Mouse (Mus musculus) ES-E14 (cell line): Measurements from ENCODE around the gene Pou5f1. TPM values are rescaled to one million over a fixed set of nuclear protein-coding genes. Genes with fewer than 3 reads are reported as not detected.

Source experiments
- DNase-seq: peaks from one replicate; pipeline ENCODE4 v3.0.0-alpha.2; 2013; ENCODE audit warnings: low read depth, low spot score
- H3K27ac ChIP-seq: 2 replicates; pipeline ENCODE4 v1.5.1; 2012; ENCODE audit warnings: low read depth, mild to moderate bottlenecking, low read length, moderate library complexity, mixed read lengths; ENCODE audit not compliant: poor library complexity, insufficient read depth, severe bottlenecking
- H3K36me3 ChIP-seq: 2 replicates; pipeline ENCODE4 v1.6.1; 2012; ENCODE audit warnings: mild to moderate bottlenecking, low read length, moderate library complexity, mixed read lengths; ENCODE audit not compliant: control insufficient read depth, poor library complexity, insufficient read depth, severe bottlenecking
- H3K4me1 ChIP-seq, 2 experiments: fragments of 150-350 bp in 1 of 2; sonication (generic) in 1 of 2; 2 replicates each; pipeline ENCODE4 v1.6.1; 2012; ENCODE audit warnings: low read length in 2 of 2, mild to moderate bottlenecking in 1 of 2, mixed read lengths in 1 of 2; ENCODE audit not compliant: control insufficient read depth in 2 of 2, insufficient read depth in 2 of 2, poor library complexity in 1 of 2
- H3K4me3 ChIP-seq, 2 experiments: fragments of 150-350 bp in 1 of 2; sonication (generic) in 1 of 2; 2 replicates each; pipeline ENCODE4 v1.5.1; 2012; ENCODE audit warnings: low read length in 2 of 2, low read depth in 1 of 2, mild to moderate bottlenecking in 1 of 2, mixed read lengths in 1 of 2; ENCODE audit not compliant: insufficient read depth in 1 of 2, poor library complexity in 1 of 2, severe bottlenecking in 1 of 2
- H3K9ac ChIP-seq: 2 replicates; pipeline ENCODE4 v1.6.1; 2012; ENCODE audit warnings: low read depth, mild to moderate bottlenecking, low read length, mixed read lengths; ENCODE audit not compliant: poor library complexity, insufficient read depth, severe bottlenecking
- H3K9me3 ChIP-seq: fragments of 150-350 bp; sonication (generic); 2 replicates; pipeline ENCODE4 v1.6.1; 2012; ENCODE audit warnings: low read depth, mild to moderate bottlenecking, low read length; ENCODE audit not compliant: control insufficient read depth, insufficient read depth
- CHD2 ChIP-seq: IDR thresholded peaks from 2 replicates; pipeline ENCODE4 v1.6.1; 2014; ENCODE audit warnings: mild to moderate bottlenecking, low read depth, low read length, inconsistent platforms
- HCFC1 ChIP-seq: IDR thresholded peaks from 2 replicates; pipeline ENCODE4 v1.6.1; 2012; ENCODE audit warnings: low read length, inconsistent platforms, borderline replicate concordance; ENCODE audit not compliant: insufficient read depth
- MAFK ChIP-seq: IDR thresholded peaks from 2 replicates; pipeline ENCODE4 v1.6.1; 2014; ENCODE audit warnings: mild to moderate bottlenecking, low read depth, low read length, inconsistent platforms; ENCODE audit not compliant: insufficient read depth
- ZC3H11A ChIP-seq: IDR thresholded peaks from 2 replicates; pipeline ENCODE4 v1.6.1; 2012; ENCODE audit warnings: low read depth, mild to moderate bottlenecking, inconsistent platforms, low read length, borderline replicate concordance
- ZNF384 ChIP-seq: IDR thresholded peaks from 2 replicates; pipeline ENCODE4 v1.6.1; 2012; ENCODE audit warnings: low read depth, low read length, inconsistent platforms
- in situ Hi-C, 2 experiments: fragments of 600-800 bp; cut with MboI; formaldehyde crosslinking; loops; one replicate each; pipeline ENCODE4 v1.15.1; 2025; ENCODE audit warnings: low sequenced_read_pairs in 2 of 2, inconsistent platforms in 1 of 2; ENCODE audit not compliant: unreplicated experiment in 2 of 2
- total RNA-seq: library from RNA; depleted of rRNA; stranded (reverse); fragments of 300-350 nt; gene quantifications from 2 replicates; pipeline ENCODE4 v1.2.3, GENCODE M21; 2012

Gene Pou5f1
- total RNA-seq, 1 experiment = 868 TPM

DNA sequence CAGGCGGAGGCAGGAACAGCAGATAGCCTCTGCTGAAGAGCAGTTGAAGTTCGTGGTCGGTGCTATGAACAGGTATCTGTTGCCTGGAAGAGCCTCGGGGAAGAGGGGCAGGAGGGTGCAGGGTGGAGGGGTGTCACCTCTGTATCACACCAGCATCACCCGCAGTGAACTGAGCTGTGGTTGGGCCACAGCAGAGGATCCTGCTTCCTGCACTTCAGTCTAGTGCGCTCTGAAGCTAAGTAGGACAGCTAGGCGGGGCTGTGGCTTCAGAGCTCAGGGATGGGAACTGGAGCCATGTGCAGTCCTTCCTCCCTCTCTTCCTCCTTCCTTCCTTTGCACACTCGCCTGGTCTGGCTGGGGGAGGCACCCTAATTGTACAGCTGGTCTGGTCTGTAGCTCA lies 20.8 kb downstream of the Pou5f1 start:
- in situ Hi-C loops = no loop called here
- H3K9me3 ChIP-seq = no peaks in the 10 kb centered on the region
- TF ChIP-seq MAFK (no peak), ZC3H11A (no peak), HCFC1 (no peak), ZNF384 (no peak), CHD2 (no peak)
- peak overlapping the region; percentile 34 to 44; a peak in 3 of 4 replicates for H3K4me3 ChIP-seq
- H3K9ac ChIP-seq = no peak overlapping the region
- H3K27ac ChIP-seq = no peak overlapping the region
- no peak for DNase-seq
- H3K36me3 ChIP-seq = peaks cover 23% of the 10 kb centered on the region
- H3K4me1 ChIP-seq = peaks cover 0 to 24% of the 10 kb centered on the region in 2 experiments; a peak in 2 of 4 replicates

DNA sequence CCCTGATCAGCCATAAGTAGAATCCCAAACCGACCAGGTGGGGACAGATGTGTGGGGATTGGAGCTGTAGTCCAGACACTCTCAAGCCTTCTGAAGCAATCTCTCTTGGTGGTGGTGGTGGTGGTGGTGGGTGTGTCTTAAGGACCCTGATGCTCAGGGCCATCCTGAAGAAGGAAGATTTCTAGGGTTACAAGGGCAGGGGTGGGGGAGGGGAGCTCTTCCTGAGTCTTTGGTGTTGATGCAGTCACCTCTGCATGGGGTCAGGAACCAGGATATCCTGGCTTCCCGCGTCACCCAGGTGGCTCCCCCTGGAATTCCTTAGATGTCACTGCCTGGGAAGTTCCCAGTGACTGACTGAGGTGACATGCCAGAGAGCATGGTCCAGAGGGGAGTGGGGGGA lies 26.5 kb downstream of the Pou5f1 start:
- Histone ChIP-seq H3K9me3 (no peaks in the 10 kb centered on the region), H3K9ac (no peak overlapping the region), H3K4me3 (no peak overlapping the region), H3K27ac (peak overlapping the region; percentile 58; the same call in 1 of the 2 replicates), H3K4me1 (peaks cover 4 to 38% of the 10 kb centered on the region in 2 experiments; a peak in 3 of 4 replicates), H3K36me3 (peaks cover 12% of the 10 kb centered on the region)
- in situ Hi-C loops = no loop called here
- TF ChIP-seq HCFC1 (no peak), ZC3H11A (no peak), MAFK (no peak), CHD2 (no peak), ZNF384 (no peak)
- DNase-seq = no peak

DNA sequence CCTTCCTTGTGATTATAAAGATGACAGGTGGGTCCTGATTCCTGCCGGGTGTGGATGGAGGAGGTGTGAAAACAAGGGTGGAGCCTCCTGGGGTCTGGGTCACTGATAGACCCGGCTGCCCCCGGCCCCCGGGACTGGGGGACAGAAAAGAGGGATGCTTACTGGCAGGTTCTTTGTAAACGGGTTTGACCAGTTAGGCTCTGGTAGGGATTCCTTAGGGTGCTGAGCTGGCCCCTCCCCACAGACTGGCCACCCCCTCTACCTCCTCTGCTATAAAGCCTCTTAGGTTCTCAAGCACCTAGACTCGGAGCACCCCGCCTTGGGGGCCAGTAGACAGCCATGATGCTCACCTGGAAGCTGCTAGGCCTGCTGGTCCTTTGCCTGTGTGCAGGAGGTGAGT lies 27.1 kb downstream of the Pou5f1 start, which contains the start of gene Psors1c2:
Psors1c2 (plus strand) TSS at position 301 of the 400 bp plus-strand sequence.
- no peak for DNase-seq
- peaks cover 4 to 38% of the 10 kb centered on the region in 2 experiments; a peak in 3 of 4 replicates for H3K4me1 ChIP-seq
- H3K9ac ChIP-seq = no peak within 1 kb of the TSS; the same call in 1 of the 2 replicates
- no peaks in the 10 kb centered on the region for H3K9me3 ChIP-seq
- H3K27ac ChIP-seq = peak within 1 kb of the TSS; percentile 58; the same call in 1 of the 2 replicates
- peaks cover 12% of the 10 kb centered on the region for H3K36me3 ChIP-seq
- no peak for TF ChIP-seq MAFK
- H3K4me3 ChIP-seq = no peak within 1 kb of the TSS
- in situ Hi-C loops = no loop called here

DNA sequence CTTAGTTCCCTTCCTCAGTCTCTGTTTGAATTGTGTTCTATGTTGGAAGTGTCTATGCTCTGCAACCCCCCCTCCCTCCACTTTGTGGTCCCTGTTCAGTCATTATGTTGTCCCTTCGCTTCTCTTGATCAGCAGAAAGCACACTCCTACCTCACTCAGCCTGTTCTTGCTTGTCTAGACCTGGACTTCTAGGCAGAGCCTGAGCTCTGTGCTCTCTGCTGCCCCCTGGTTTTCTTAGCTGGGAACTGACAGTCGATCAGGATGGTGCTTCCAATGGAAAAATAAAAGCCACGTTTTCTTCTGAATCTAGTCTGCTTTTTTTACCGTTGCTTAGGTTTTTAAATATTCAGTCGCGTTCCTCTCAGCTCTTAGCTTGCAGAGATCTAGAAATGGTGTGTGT lies 28.5 kb downstream of the Pou5f1 start:
- Histone ChIP-seq H3K4me3 (no peak overlapping the region), H3K27ac (no peak overlapping the region), H3K9me3 (no peaks in the 10 kb centered on the region), H3K36me3 (peaks cover 4% of the 10 kb centered on the region), H3K9ac (peak overlapping the region; percentile 46; the same call in 1 of the 2 replicates), H3K4me1 (peaks cover 4 to 40% of the 10 kb centered on the region in 2 experiments; a peak in 3 of 4 replicates)
- in situ Hi-C loops = no loop called here
- DNase-seq = no peak
- TF ChIP-seq HCFC1 (no peak), MAFK (no peak), ZNF384 (no peak), ZC3H11A (peak; percentile 28; the same call in 1 of the 2 replicates)

DNA sequence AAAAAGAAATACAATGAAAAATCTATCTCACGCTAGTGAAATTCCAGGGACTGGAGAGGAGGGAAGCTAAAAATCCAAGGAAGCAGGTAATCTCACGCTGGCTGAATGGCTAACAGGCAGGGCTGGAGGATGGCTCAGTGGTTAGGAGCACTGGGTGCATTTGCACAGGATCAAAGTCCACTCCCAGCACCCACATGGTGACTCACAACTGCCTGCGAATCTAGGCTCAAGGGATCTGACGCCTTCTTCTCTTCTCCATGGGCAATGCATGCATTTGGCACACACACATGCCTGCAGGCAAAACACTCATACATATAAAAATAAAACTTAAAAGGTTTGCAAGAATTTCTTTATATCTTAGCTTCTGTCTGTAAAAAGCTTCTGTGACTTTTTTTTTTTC lies 31.6 kb downstream of the Pou5f1 start:
- H3K4me3 ChIP-seq = no peak overlapping the region
- H3K27ac ChIP-seq = no peak overlapping the region
- no peak for DNase-seq
- H3K9me3 ChIP-seq = no peaks in the 10 kb centered on the region
- no peak overlapping the region for H3K9ac ChIP-seq
- TF ChIP-seq MAFK = no peak
- no peak for TF ChIP-seq HCFC1
- TF ChIP-seq ZC3H11A = no peak
- no peak for TF ChIP-seq ZNF384
- no peak for TF ChIP-seq CHD2
- peaks cover 2 to 23% of the 10 kb centered on the region in 2 experiments; a peak in 3 of 4 replicates for H3K4me1 ChIP-seq
- no peaks in the 10 kb centered on the region for H3K36me3 ChIP-seq
- in situ Hi-C loops = no loop called here
